Mouse (Mus musculus): Measurements from ENCODE around the gene Phf8. TPM values are rescaled to one million over a fixed set of nuclear protein-coding genes. Genes with fewer than 3 reads are reported as not detected.
"Not testable (repeated sequence)": the region's sequence is repeated elsewhere in the genome, so short reads cannot be mapped to it uniquely, and the experiment has no call there.

Phf8 gene
- total RNA-seq (2014; rRNA removed) (18.1 and 23.2 TPM in 2 replicates), polyA plus RNA-seq (2015; fragmentation: Nextera tagmentation; extraction: Ambion mirVana) (8.6 and 9.2 TPM in 2 replicates)

GRCm38 (mm10) chrX:151520458-151521322 is at the start of gene Phf8:
Gene Phf8, plus strand, starts transcription at chrX:151520672.
- H3K9me3 ChIP-seq (ENCODE audit: low read length): no peaks in the 10 kb centered on the region
- H3K4me1 ChIP-seq (ENCODE audit: insufficient read depth, low read length): no peaks in the 10 kb centered on the region
- peak; percentile 97 for DNase-seq (ENCODE audit: low spot score)
- H3K27ac ChIP-seq (ENCODE audit: low read depth, low read length): peak within 1 kb of the TSS; percentile 96
- H3K4me3 ChIP-seq (ENCODE audit: low read depth, low read length): peak within 1 kb of the TSS; percentile 49
- peak; percentile 43 for TF ChIP-seq CTCF (IDR thresholded peaks at IDR 0.05)
- WGBS: 19% methylated on average over 59 of the region's 68 CpGs
- H3K4me2 ChIP-seq (ENCODE audit: low read depth, low read length, poor library complexity, severe bottlenecking): peak within 1 kb of the TSS; percentile 57
- ATAC-seq (ENCODE audit: low FRiP score): peak; percentile 98
- H3K27me3 ChIP-seq (ENCODE audit: insufficient read depth, low read length): no peaks in the 10 kb centered on the region
- peak within 1 kb of the TSS; percentile 68 for H3K9ac ChIP-seq (replicated peaks; ENCODE audit: low read length, poor library complexity, severe bottlenecking)
- no peaks in the 10 kb centered on the region for H3K36me3 ChIP-seq (ENCODE audit: insufficient read depth, low read length)

GRCm38 (mm10) chrX:151488128-151488527 is 32.3 kb upstream of the Phf8 start:
- no peak overlapping the region for H3K27ac ChIP-seq (ENCODE audit: low read depth, low read length)
- no peak for ATAC-seq (ENCODE audit: low FRiP score)
- no peak overlapping the region for H3K9ac ChIP-seq (replicated peaks; ENCODE audit: low read length, poor library complexity, severe bottlenecking)
- no peak overlapping the region for H3K4me3 ChIP-seq (ENCODE audit: low read depth, low read length)
- 90% methylated on average over 3 of the region's 3 CpGs for WGBS
- H3K4me1 ChIP-seq (ENCODE audit: insufficient read depth, low read length): no peaks in the 10 kb centered on the region
- no peak for TF ChIP-seq CTCF (IDR thresholded peaks at IDR 0.05)
- no peaks in the 10 kb centered on the region for H3K27me3 ChIP-seq (ENCODE audit: insufficient read depth, low read length)
- H3K36me3 ChIP-seq (ENCODE audit: insufficient read depth, low read length): no peaks in the 10 kb centered on the region
- H3K9me3 ChIP-seq (ENCODE audit: low read length): no peaks in the 10 kb centered on the region
- H3K4me2 ChIP-seq (ENCODE audit: low read depth, low read length, poor library complexity, severe bottlenecking): no peak overlapping the region
- DNase-seq (ENCODE audit: low spot score): no peak

GRCm38 (mm10) chrX:151493269-151493668 is 27.2 kb upstream of the Phf8 start:
- not testable (repeated sequence) for H3K27ac ChIP-seq (ENCODE audit: low read depth, low read length); H3K36me3 ChIP-seq (ENCODE audit: insufficient read depth, low read length); H3K9me3 ChIP-seq (ENCODE audit: low read length); H3K4me1 ChIP-seq (ENCODE audit: insufficient read depth, low read length); H3K27me3 ChIP-seq (ENCODE audit: insufficient read depth, low read length); ATAC-seq (ENCODE audit: low FRiP score); H3K4me2 ChIP-seq (ENCODE audit: low read depth, low read length, poor library complexity, severe bottlenecking); H3K9ac ChIP-seq (replicated peaks; ENCODE audit: low read length, poor library complexity, severe bottlenecking); DNase-seq (ENCODE audit: low spot score); H3K4me3 ChIP-seq (ENCODE audit: low read depth, low read length)
- 89% methylated on average over 4 of the region's 4 CpGs for WGBS

GRCm38 (mm10) chrX:151496596-151496995 is 23.9 kb upstream of the Phf8 start:
- no peak overlapping the region for H3K27ac ChIP-seq (ENCODE audit: low read depth, low read length)
- H3K4me1 ChIP-seq (ENCODE audit: insufficient read depth, low read length): no peaks in the 10 kb centered on the region
- no peaks in the 10 kb centered on the region for H3K27me3 ChIP-seq (ENCODE audit: insufficient read depth, low read length)
- no peak for TF ChIP-seq CTCF (IDR thresholded peaks at IDR 0.05)
- no peaks in the 10 kb centered on the region for H3K9me3 ChIP-seq (ENCODE audit: low read length)
- DNase-seq (ENCODE audit: low spot score) (no peak), ATAC-seq (ENCODE audit: low FRiP score) (no peak)
- H3K9ac ChIP-seq (replicated peaks; ENCODE audit: low read length, poor library complexity, severe bottlenecking): no peak overlapping the region
- no peak overlapping the region for H3K4me2 ChIP-seq (ENCODE audit: low read depth, low read length, poor library complexity, severe bottlenecking)
- H3K36me3 ChIP-seq (ENCODE audit: insufficient read depth, low read length): no peaks in the 10 kb centered on the region
- 93% methylated on average over 1 of the region's 1 CpGs for WGBS
- no peak overlapping the region for H3K4me3 ChIP-seq (ENCODE audit: low read depth, low read length)

GRCm38 (mm10) chrX:151508536-151508935 is 11.9 kb upstream of the Phf8 start:
- H3K4me2 ChIP-seq (ENCODE audit: low read depth, low read length, poor library complexity, severe bottlenecking): no peak overlapping the region
- no peak overlapping the region for H3K4me3 ChIP-seq (ENCODE audit: low read depth, low read length)
- ATAC-seq (ENCODE audit: low FRiP score): no peak
- H3K36me3 ChIP-seq (ENCODE audit: insufficient read depth, low read length): no peaks in the 10 kb centered on the region
- H3K27me3 ChIP-seq (ENCODE audit: insufficient read depth, low read length): no peaks in the 10 kb centered on the region
- H3K9ac ChIP-seq (replicated peaks; ENCODE audit: low read length, poor library complexity, severe bottlenecking): no peak overlapping the region
- no peak for DNase-seq (ENCODE audit: low spot score)
- H3K27ac ChIP-seq (ENCODE audit: low read depth, low read length): no peak overlapping the region
- no peaks in the 10 kb centered on the region for H3K4me1 ChIP-seq (ENCODE audit: insufficient read depth, low read length)
- H3K9me3 ChIP-seq (ENCODE audit: low read length): no peaks in the 10 kb centered on the region
- no peak for TF ChIP-seq CTCF (IDR thresholded peaks at IDR 0.05)

- no peak overlapping the region for H3K4me3 ChIP-seq (ENCODE audit: low read depth, low read length)
- no peak for DNase-seq (ENCODE audit: low spot score)
- ATAC-seq (ENCODE audit: low FRiP score): no peak
- no peak overlapping the region for H3K4me2 ChIP-seq (ENCODE audit: low read depth, low read length, poor library complexity, severe bottlenecking)
- WGBS: 100% methylated on average over 1 of the region's 1 CpGs
- no peaks in the 10 kb centered on the region for H3K36me3 ChIP-seq (ENCODE audit: insufficient read depth, low read length)
- no peaks in the 10 kb centered on the region for H3K27me3 ChIP-seq (ENCODE audit: insufficient read depth, low read length)
- H3K27ac ChIP-seq (ENCODE audit: low read depth, low read length): no peak overlapping the region
- H3K9me3 ChIP-seq (ENCODE audit: low read length): no peaks in the 10 kb centered on the region
- H3K4me1 ChIP-seq (ENCODE audit: insufficient read depth, low read length): no peaks in the 10 kb centered on the region
- TF ChIP-seq CTCF (IDR thresholded peaks at IDR 0.05): no peak
- H3K9ac ChIP-seq (replicated peaks; ENCODE audit: low read length, poor library complexity, severe bottlenecking): no peak overlapping the region
Observed at GRCm38 (mm10) chrX:151509906-151510305, 10.6 kb upstream of the Phf8 start.
